Mouse (Mus musculus) intestine, embryonic 16.5 days (tissue): ENCODE results near the gene D930020B18Rik. TPM values are rescaled to one million over a fixed set of nuclear protein-coding genes. Genes with fewer than 3 reads are reported as not detected.

ENCODE experiments used
- ATAC-seq: fragments of 200-750 bp; cut with Nextera tagmentation; 2 replicates; pipeline ENCODE4 v1.8.0; 2017; ENCODE audit warnings: moderate TSS enrichment, moderate library complexity
- H3K27ac ChIP-seq: fragments of 300-500 bp; sonication (generic); 2 replicates; pipeline ENCODE4 v1.5.1; 2014; ENCODE audit warnings: mild to moderate bottlenecking, low read length
- H3K27me3 ChIP-seq: fragments of 300-500 bp; sonication (generic); replicated peaks from 2 replicates; pipeline ENCODE4 v1.6.1; 2014; ENCODE audit warnings: low read length, control low read depth, mixed read lengths; ENCODE audit not compliant: control insufficient read depth, insufficient read depth
- H3K36me3 ChIP-seq: fragments of 300-500 bp; sonication (generic); 2 replicates; pipeline ENCODE4 v1.6.1; 2014; ENCODE audit warnings: low read length, control low read depth; ENCODE audit not compliant: control insufficient read depth, insufficient read depth
- H3K4me1 ChIP-seq: fragments of 300-500 bp; sonication (generic); 2 replicates; pipeline ENCODE4 v1.6.1; 2014; ENCODE audit warnings: low read length, control low read depth, mixed read lengths; ENCODE audit not compliant: control insufficient read depth, insufficient read depth
- H3K4me2 ChIP-seq: fragments of 300-500 bp; sonication (generic); 2 replicates; pipeline ENCODE4 v1.6.1; 2014; ENCODE audit warnings: low read depth, low read length, control low read depth
- H3K4me3 ChIP-seq: fragments of 300-500 bp; sonication (generic); 2 replicates; pipeline ENCODE4 v1.5.1; 2014; ENCODE audit warnings: mild to moderate bottlenecking, low read length
- H3K9ac ChIP-seq: fragments of 300-500 bp; sonication (generic); 2 replicates; pipeline ENCODE4 v1.6.1; 2014; ENCODE audit warnings: low read depth, low read length
- H3K9me3 ChIP-seq: fragments of 300-500 bp; sonication (generic); 2 replicates; pipeline ENCODE4 v1.6.1; 2016; ENCODE audit warnings: low read length, control low read depth; ENCODE audit not compliant: control insufficient read depth
- WGBS: fragments of 180-500 bp; shearing (Covaris S2); extraction: QIAGEN DNeasy Blood & Tissue Kit; methylation state at CpG from one replicate; pipeline ENCODE4 v1.1.7; 2014; 5-methylcytosine and 5-hydroxymethylcytosine counted together
- microRNA-seq: library from miRNA; unstranded; fragments of <30 nt; microRNA quantifications from one replicate; pipeline ENCODE4, GENCODE M21; 2016
- polyA plus RNA-seq: library from polyadenylated mRNA; unstranded; fragments of >200 nt; fragmentation: Nextera tagmentation; extraction: Ambion mirVana; gene quantifications from 2 replicates; pipeline ENCODE4 v1.2.1, GENCODE M21; 2015

D930020B18Rik gene
- polyA plus RNA-seq, 1 experiment from 2014 or later, result 0.28 TPM

GRCm38 (mm10) chr10:121742336-121742735 lies 100.9 kb downstream of the D930020B18Rik start:
- no peak overlapping the region for H3K27ac ChIP-seq
- H3K27me3 ChIP-seq, result no peaks in the 10 kb centered on the region
- peaks cover 7% of the 10 kb centered on the region; the same call in 1 of the 2 replicates for H3K36me3 ChIP-seq
- H3K9me3 ChIP-seq, result 0 out of 2 replicates have a peak, but pooled peaks cover 5% of the 10 kb centered on the region
- H3K9ac ChIP-seq, result no peak overlapping the region
- WGBS, result 62% methylated on average over 4 of the region's 4 CpGs
- H3K4me3 ChIP-seq, result no peak overlapping the region
- ATAC-seq, result no peak
- H3K4me1 ChIP-seq, result peaks cover 3% of the 10 kb centered on the region
- no peak overlapping the region for H3K4me2 ChIP-seq

Small RNAs within 50 kb of the gene (microRNA-seq; reads per million reads assigned to microRNA genes)
- gene Gm24330, result not detected

Other genes with a start within 250 kb of the D930020B18Rik start
- gene Rassf3, start 165.2 kb upstream of the D930020B18Rik start, polyA plus RNA-seq, result 15.7 and 22.2 TPM in 2 replicates
- gene Tbk1, start 54.8 kb upstream of the D930020B18Rik start, polyA plus RNA-seq, result 36.8 and 38.2 TPM in 2 replicates
- gene Xpot, start 15.3 kb upstream of the D930020B18Rik start, polyA plus RNA-seq, result 36.3 and 36.6 TPM in 2 replicates
- 2.6 and 3.0 TPM in 2 replicates for gene BC048403, start 98.3 kb downstream of the D930020B18Rik start, polyA plus RNA-seq